Mouse (Mus musculus): ENCODE measurements around the gene Cebpg. TPM values are rescaled to one million over a fixed set of nuclear protein-coding genes. Genes with fewer than 3 reads are reported as not detected.

The Cebpg gene
- polyA plus RNA-seq, 1 experiment from 2014 or later: 48.4 TPM

GRCm38 (mm10) chr7:35029228-35029627 lies 27.1 kb downstream of the Cebpg start:
- Histone ChIP-seq H3K9me3 (ENCODE audit: control insufficient read depth, low read length) (no peaks in the 10 kb centered on the region), H3K4me1 (replicated peaks; ENCODE audit: control insufficient read depth, insufficient read depth, low read length) (no peaks in the 10 kb centered on the region; the same call in 1 of the 2 replicates), H3K9ac (replicated peaks; ENCODE audit: low read depth, low read length) (no peak overlapping the region), H3K27me3 (replicated peaks; ENCODE audit: control insufficient read depth, insufficient read depth, low read length) (no peaks in the 10 kb centered on the region), H3K36me3 (ENCODE audit: control insufficient read depth, insufficient read depth) (no peaks in the 10 kb centered on the region), H3K4me2 (ENCODE audit: low read length) (no peak overlapping the region), H3K4me3 (replicated peaks; ENCODE audit: low read length) (no peak overlapping the region), H3K27ac (ENCODE audit: low read length) (no peak overlapping the region)
- no peak for ATAC-seq
- 84% methylated on average over 5 of the region's 5 CpGs for WGBS

DNA sequence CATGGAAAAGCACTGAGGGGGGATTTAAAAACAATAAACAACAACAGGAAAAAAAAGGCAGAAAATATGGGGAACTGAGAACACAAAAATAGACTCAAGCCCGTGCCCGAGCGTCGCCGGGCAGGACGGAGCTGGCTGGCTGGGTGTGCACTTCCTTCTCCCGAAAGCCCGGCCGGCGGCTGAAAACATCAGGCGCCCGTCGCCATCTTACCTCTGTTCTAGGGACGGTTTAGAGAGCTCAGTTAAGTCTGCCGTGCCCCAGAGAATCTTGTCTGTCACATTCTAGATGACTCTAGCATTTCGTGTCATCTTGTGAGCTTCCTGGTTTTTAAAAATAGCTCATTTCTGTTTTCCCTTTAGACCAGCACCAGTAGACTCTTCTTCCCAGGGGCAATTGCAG lies 27.8 kb downstream of the Cebpg start:
- 87% methylated on average over 16 of the region's 16 CpGs for WGBS
- no peak overlapping the region for H3K4me2 ChIP-seq (ENCODE audit: low read length)
- H3K36me3 ChIP-seq (ENCODE audit: control insufficient read depth, insufficient read depth): no peaks in the 10 kb centered on the region
- no peaks in the 10 kb centered on the region for H3K27me3 ChIP-seq (replicated peaks; ENCODE audit: control insufficient read depth, insufficient read depth, low read length)
- no peaks in the 10 kb centered on the region; the same call in 1 of the 2 replicates for H3K4me1 ChIP-seq (replicated peaks; ENCODE audit: control insufficient read depth, insufficient read depth, low read length)
- no peak for ATAC-seq
- H3K27ac ChIP-seq (ENCODE audit: low read length): no peak overlapping the region
- no peaks in the 10 kb centered on the region for H3K9me3 ChIP-seq (ENCODE audit: control insufficient read depth, low read length)
- H3K4me3 ChIP-seq (replicated peaks; ENCODE audit: low read length): no peak overlapping the region
- H3K9ac ChIP-seq (replicated peaks; ENCODE audit: low read depth, low read length): no peak overlapping the region

DNA sequence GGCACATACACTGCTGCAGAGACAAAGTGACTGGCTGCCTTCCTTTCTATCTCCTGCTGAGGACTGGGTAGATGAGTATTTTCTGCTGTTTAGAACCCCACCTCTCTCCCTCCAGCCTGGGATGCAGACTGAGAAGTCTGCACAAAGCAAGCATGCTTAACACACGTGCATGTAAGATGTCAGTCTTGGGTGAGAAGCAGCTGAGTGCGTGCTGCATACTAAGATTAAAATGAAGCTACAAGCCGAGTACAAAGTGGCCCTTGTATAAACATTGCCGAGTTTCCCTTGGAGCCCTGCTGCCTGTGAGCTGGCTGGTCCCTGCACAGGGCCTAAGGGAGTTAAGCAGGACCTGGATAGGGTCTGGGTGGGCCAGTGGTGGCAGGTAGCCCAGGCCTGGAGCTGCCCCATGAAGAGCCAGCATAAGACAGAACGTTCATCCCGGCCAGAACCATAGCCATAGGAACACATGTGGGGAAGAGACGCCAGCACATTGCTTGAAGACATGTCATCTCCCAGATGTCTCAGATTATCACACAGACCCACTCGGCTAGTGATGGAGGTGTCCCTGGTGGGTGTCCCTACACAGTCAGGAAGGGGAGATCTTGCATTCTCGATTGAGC lies 28.5 kb downstream of the Cebpg start:
- H3K9ac ChIP-seq (replicated peaks; ENCODE audit: low read depth, low read length): no peak overlapping the region
- 77% methylated on average over 9 of the region's 9 CpGs for WGBS

GRCm38 (mm10) chr7:35026838-35027291 lies 29.5 kb downstream of the Cebpg start:
- no peak overlapping the region for H3K9ac ChIP-seq (replicated peaks; ENCODE audit: low read depth, low read length)
- WGBS: 66% methylated on average over 3 of the region's 3 CpGs

More for the DNA sequence above, 28.5 kb downstream of the Cebpg start:
- Histone ChIP-seq H3K36me3 (ENCODE audit: control insufficient read depth, insufficient read depth) (no peaks in the 10 kb centered on the region), H3K4me2 (ENCODE audit: low read length) (no peak overlapping the region), H3K4me3 (replicated peaks; ENCODE audit: low read length) (no peak overlapping the region), H3K9me3 (ENCODE audit: control insufficient read depth, low read length) (no peaks in the 10 kb centered on the region), H3K4me1 (replicated peaks; ENCODE audit: control insufficient read depth, insufficient read depth, low read length) (no peaks in the 10 kb centered on the region; the same call in 1 of the 2 replicates), H3K27me3 (replicated peaks; ENCODE audit: control insufficient read depth, insufficient read depth, low read length) (no peaks in the 10 kb centered on the region), H3K27ac (ENCODE audit: low read length) (no peak overlapping the region)
- no peak for ATAC-seq

GRCm38 (mm10) chr7:35026276-35026630 lies 30.1 kb downstream of the Cebpg start:
- no peaks in the 10 kb centered on the region for H3K9me3 ChIP-seq (ENCODE audit: control insufficient read depth, low read length)
- ATAC-seq: 0 out of 2 replicates have a peak, but pooled peaks have one; percentile 2
- no peak overlapping the region for H3K27ac ChIP-seq (ENCODE audit: low read length)
- H3K9ac ChIP-seq (replicated peaks; ENCODE audit: low read depth, low read length): no peak overlapping the region
- no peak overlapping the region for H3K4me2 ChIP-seq (ENCODE audit: low read length)
- H3K4me1 ChIP-seq (replicated peaks; ENCODE audit: control insufficient read depth, insufficient read depth, low read length): no peaks in the 10 kb centered on the region; the same call in 1 of the 2 replicates
- H3K36me3 ChIP-seq (ENCODE audit: control insufficient read depth, insufficient read depth): no peaks in the 10 kb centered on the region
- H3K4me3 ChIP-seq (replicated peaks; ENCODE audit: low read length): no peak overlapping the region
- H3K27me3 ChIP-seq (replicated peaks; ENCODE audit: control insufficient read depth, insufficient read depth, low read length): no peaks in the 10 kb centered on the region
- WGBS: 85% methylated on average over 4 of the region's 4 CpGs

More at GRCm38 (mm10) chr7:35026838-35027291, 29.5 kb downstream of the Cebpg start:
- H3K36me3 ChIP-seq (ENCODE audit: control insufficient read depth, insufficient read depth): no peaks in the 10 kb centered on the region
- no peaks in the 10 kb centered on the region for H3K27me3 ChIP-seq (replicated peaks; ENCODE audit: control insufficient read depth, insufficient read depth, low read length)
- no peak overlapping the region for H3K27ac ChIP-seq (ENCODE audit: low read length)
- ATAC-seq: no peak
- no peak overlapping the region for H3K4me2 ChIP-seq (ENCODE audit: low read length)
- H3K4me3 ChIP-seq (replicated peaks; ENCODE audit: low read length): no peak overlapping the region
- no peaks in the 10 kb centered on the region; the same call in 1 of the 2 replicates for H3K4me1 ChIP-seq (replicated peaks; ENCODE audit: control insufficient read depth, insufficient read depth, low read length)
- no peaks in the 10 kb centered on the region for H3K9me3 ChIP-seq (ENCODE audit: control insufficient read depth, low read length)

DNA sequence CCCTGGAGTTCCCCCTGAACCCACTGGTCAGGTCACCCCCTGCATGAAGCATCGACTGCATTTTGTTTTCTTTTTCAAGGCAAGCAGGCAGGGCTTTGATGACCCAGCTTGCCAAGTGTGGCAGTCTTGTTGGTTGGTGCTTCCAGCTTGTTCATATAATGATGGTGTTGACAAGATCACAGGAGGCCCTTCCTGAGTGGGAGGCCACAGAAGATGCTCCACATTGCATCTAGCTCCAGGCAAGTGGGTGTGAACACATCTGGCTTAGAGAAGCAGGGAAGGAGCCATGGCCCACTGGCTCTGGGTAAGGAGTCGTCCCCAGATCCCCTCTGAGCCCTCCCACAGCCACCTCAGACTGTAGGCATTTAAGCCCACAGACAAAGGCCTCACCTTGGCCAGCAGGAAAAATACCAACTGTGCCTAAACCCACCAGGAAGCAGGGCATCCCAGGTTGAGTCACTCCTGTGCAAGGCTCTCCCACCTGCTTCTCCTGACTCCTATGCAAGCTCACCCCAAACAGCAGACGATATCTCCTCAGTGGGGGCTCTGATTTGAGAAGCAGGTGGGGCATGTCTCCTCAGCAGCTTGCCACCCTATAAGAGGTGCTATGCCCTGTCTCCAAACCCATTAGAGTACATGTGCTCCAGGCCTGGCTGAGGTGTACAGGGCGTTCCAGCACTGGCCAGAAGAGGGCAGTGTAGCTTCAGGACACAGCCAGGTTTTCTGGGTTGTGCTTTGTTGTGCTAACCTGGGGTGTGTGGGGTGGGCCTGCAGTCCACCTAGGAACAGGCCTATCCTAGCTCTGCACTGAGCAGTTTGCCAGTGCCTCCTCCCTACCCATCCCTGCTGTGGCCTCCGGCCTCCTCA lies 30.7 kb downstream of the Cebpg start:
- H3K4me1 ChIP-seq (replicated peaks; ENCODE audit: control insufficient read depth, insufficient read depth, low read length): no peaks in the 10 kb centered on the region; the same call in 1 of the 2 replicates
- no peak overlapping the region for H3K9ac ChIP-seq (replicated peaks; ENCODE audit: low read depth, low read length)
- no peaks in the 10 kb centered on the region for H3K27me3 ChIP-seq (replicated peaks; ENCODE audit: control insufficient read depth, insufficient read depth, low read length)
- no peak overlapping the region for H3K4me3 ChIP-seq (replicated peaks; ENCODE audit: low read length)
- WGBS: 33% methylated on average over 5 of the region's 5 CpGs
- no peak overlapping the region for H3K4me2 ChIP-seq (ENCODE audit: low read length)
- H3K9me3 ChIP-seq (ENCODE audit: control insufficient read depth, low read length): no peaks in the 10 kb centered on the region
- peak; percentile 63 for ATAC-seq
- H3K36me3 ChIP-seq (ENCODE audit: control insufficient read depth, insufficient read depth): no peaks in the 10 kb centered on the region
- no peak overlapping the region for H3K27ac ChIP-seq (ENCODE audit: low read length)

DNA sequence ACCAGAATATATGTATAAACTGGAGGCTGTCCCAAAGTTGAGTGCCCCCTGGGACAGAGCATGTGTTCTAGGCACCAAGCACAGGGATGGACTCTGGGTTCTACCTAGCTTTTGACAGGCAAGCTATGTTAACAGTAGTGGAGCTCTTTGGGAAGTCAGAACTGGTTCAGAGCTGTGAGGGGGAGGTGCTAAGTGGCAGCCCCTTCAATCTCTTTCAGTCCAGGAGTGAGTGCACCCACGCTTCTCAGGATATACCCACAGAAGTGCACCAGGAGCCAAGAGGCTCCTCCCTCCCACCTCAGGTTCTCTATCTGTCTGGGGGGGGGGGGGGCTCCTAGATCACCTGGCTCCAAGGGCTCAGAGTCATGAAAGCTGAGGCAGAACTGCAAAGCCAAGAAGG lies 31.9 kb downstream of the Cebpg start:
- Histone ChIP-seq H3K9me3 (ENCODE audit: control insufficient read depth, low read length) (no peaks in the 10 kb centered on the region), H3K9ac (replicated peaks; ENCODE audit: low read depth, low read length) (no peak overlapping the region), H3K36me3 (ENCODE audit: control insufficient read depth, insufficient read depth) (no peaks in the 10 kb centered on the region), H3K4me2 (ENCODE audit: low read length) (no peak overlapping the region), H3K4me3 (replicated peaks; ENCODE audit: low read length) (no peak overlapping the region), H3K27me3 (replicated peaks; ENCODE audit: control insufficient read depth, insufficient read depth, low read length) (no peaks in the 10 kb centered on the region), H3K4me1 (replicated peaks; ENCODE audit: control insufficient read depth, insufficient read depth, low read length) (no peaks in the 10 kb centered on the region; the same call in 1 of the 2 replicates), H3K27ac (ENCODE audit: low read length) (no peak overlapping the region)
- ATAC-seq: no peak
- 86% methylated on average over 1 of the region's 1 CpGs for WGBS

DNA sequence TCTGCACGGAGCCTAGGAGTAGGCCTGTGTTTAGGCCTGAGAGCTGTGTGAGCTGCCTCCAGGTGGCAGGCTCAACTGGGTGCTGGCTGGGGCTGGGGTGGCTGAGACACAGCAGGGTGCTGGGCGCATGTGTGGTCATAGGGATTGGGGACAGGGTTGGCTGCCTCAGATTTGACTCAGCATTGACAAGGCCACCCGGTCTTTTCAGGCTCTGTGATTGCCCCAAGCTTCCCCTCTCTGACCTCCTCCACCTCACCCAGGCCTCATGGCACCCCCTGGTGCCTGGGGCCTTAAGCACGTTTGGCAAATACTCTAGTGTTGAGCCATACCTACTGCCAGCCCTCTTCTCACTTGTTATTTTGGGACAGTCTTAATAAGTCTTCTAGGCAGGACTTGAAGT lies 33.1 kb downstream of the Cebpg start:
- Histone ChIP-seq H3K9me3 (ENCODE audit: control insufficient read depth, low read length) (no peaks in the 10 kb centered on the region), H3K27me3 (replicated peaks; ENCODE audit: control insufficient read depth, insufficient read depth, low read length) (no peaks in the 10 kb centered on the region), H3K4me3 (replicated peaks; ENCODE audit: low read length) (no peak overlapping the region), H3K4me1 (replicated peaks; ENCODE audit: control insufficient read depth, insufficient read depth, low read length) (no peaks in the 10 kb centered on the region; the same call in 1 of the 2 replicates), H3K4me2 (ENCODE audit: low read length) (no peak overlapping the region), H3K9ac (replicated peaks; ENCODE audit: low read depth, low read length) (no peak overlapping the region), H3K27ac (ENCODE audit: low read length) (no peak overlapping the region), H3K36me3 (ENCODE audit: control insufficient read depth, insufficient read depth) (no peaks in the 10 kb centered on the region)
- no peak for ATAC-seq
- 79% methylated on average over 4 of the region's 4 CpGs for WGBS

- ATAC-seq: no peak
- no peak overlapping the region for H3K27ac ChIP-seq (ENCODE audit: low read length)
Observed at GRCm38 (mm10) chr7:35021365-35021764, 35.0 kb downstream of the Cebpg start.

More at GRCm38 (mm10) chr7:35021365-35021764, 35.0 kb downstream of the Cebpg start:
- Histone ChIP-seq H3K27me3 (replicated peaks; ENCODE audit: control insufficient read depth, insufficient read depth, low read length) (no peaks in the 10 kb centered on the region), H3K4me3 (replicated peaks; ENCODE audit: low read length) (no peak overlapping the region), H3K9ac (replicated peaks; ENCODE audit: low read depth, low read length) (no peak overlapping the region), H3K9me3 (ENCODE audit: control insufficient read depth, low read length) (no peaks in the 10 kb centered on the region), H3K4me2 (ENCODE audit: low read length) (no peak overlapping the region), H3K36me3 (ENCODE audit: control insufficient read depth, insufficient read depth) (no peaks in the 10 kb centered on the region), H3K4me1 (replicated peaks; ENCODE audit: control insufficient read depth, insufficient read depth, low read length) (no peaks in the 10 kb centered on the region)
- 83% methylated on average over 10 of the region's 10 CpGs for WGBS

Measured in forebrain, embryonic 16.5 days (tissue).